Mouse (Mus musculus): Measurements from ENCODE around the gene Fance.
A peak's percentile ranks its signal among the peaks of the same experiment; 100 is the strongest.
"Not testable (repeated sequence)": the region's sequence is repeated elsewhere in the genome, so short reads cannot be mapped to it uniquely, and the experiment has no call there.

The Fance gene

GRCm38 (mm10) chr17:28326951-28327350 is 13.6 kb downstream of the Fance start:
- no peak for DNase-seq (ENCODE audit: low read depth, low spot score)

GRCm38 (mm10) chr17:28327673-28328325 is 14.5 kb downstream of the Fance start:
- no peak for DNase-seq (ENCODE audit: low read depth, low spot score)

GRCm38 (mm10) chr17:28328366-28328928 is 15.1 kb downstream of the Fance start, which contains the start of gene Rpl10a:
TSS of gene Rpl10a (plus strand) at chr17:28328471.
- DNase-seq (ENCODE audit: low read depth, low spot score), result peak; percentile 89

- no peak for DNase-seq (ENCODE audit: low read depth, low spot score)
Observed at GRCm38 (mm10) chr17:28328946-28329345, 15.6 kb downstream of the Fance start.

- DNase-seq (ENCODE audit: low read depth, low spot score), result no peak
Observed at GRCm38 (mm10) chr17:28329503-28330231, 16.3 kb downstream of the Fance start.

GRCm38 (mm10) chr17:28330232-28330546 is 16.9 kb downstream of the Fance start:
- DNase-seq (ENCODE audit: low read depth, low spot score), result no peak

GRCm38 (mm10) chr17:28330590-28330989 is 17.3 kb downstream of the Fance start:
- not testable (repeated sequence) for DNase-seq (ENCODE audit: low read depth, low spot score)

GRCm38 (mm10) chr17:28331241-28332112 is 18.2 kb downstream of the Fance start:
- no peak for DNase-seq (ENCODE audit: low read depth, low spot score)

GRCm38 (mm10) chr17:28332113-28332914 is 19.0 kb downstream of the Fance start:
- DNase-seq (ENCODE audit: low read depth, low spot score), result no peak

- no peak for DNase-seq (ENCODE audit: low read depth, low spot score)
Observed at GRCm38 (mm10) chr17:28332915-28333546, 19.7 kb downstream of the Fance start.

- no peak for DNase-seq (ENCODE audit: low read depth, low spot score)
Observed at GRCm38 (mm10) chr17:28335267-28335666, 21.9 kb downstream of the Fance start.

GRCm38 (mm10) chr17:28337547-28337946 is 24.2 kb downstream of the Fance start:
- no peak for DNase-seq (ENCODE audit: low read depth, low spot score)

- DNase-seq (ENCODE audit: low read depth, low spot score), result no peak
Observed at GRCm38 (mm10) chr17:28340578-28340977, 27.3 kb downstream of the Fance start.

- DNase-seq (ENCODE audit: low read depth, low spot score), result no peak
Observed at GRCm38 (mm10) chr17:28341091-28341490, 27.8 kb downstream of the Fance start.

GRCm38 (mm10) chr17:28344050-28344607 is 30.8 kb downstream of the Fance start:
- no peak for DNase-seq (ENCODE audit: low read depth, low spot score)

- no peak for DNase-seq (ENCODE audit: low read depth, low spot score)
Observed at GRCm38 (mm10) chr17:28344670-28345069, 31.4 kb downstream of the Fance start.

GRCm38 (mm10) chr17:28345271-28345721 is 32.0 kb downstream of the Fance start:
- DNase-seq (ENCODE audit: low read depth, low spot score), result no peak

GRCm38 (mm10) chr17:28345882-28346281 is 32.6 kb downstream of the Fance start:
- no peak for DNase-seq (ENCODE audit: low read depth, low spot score)

GRCm38 (mm10) chr17:28347327-28347726 is 34.0 kb downstream of the Fance start:
- DNase-seq (ENCODE audit: low read depth, low spot score), result no peak

GRCm38 (mm10) chr17:28348211-28348610 is 34.9 kb downstream of the Fance start:
- no peak for DNase-seq (ENCODE audit: low read depth, low spot score)
